Mouse (Mus musculus) frontal cortex, adult 2 months (tissue): ENCODE data around the gene Scamp1. TPM values are rescaled to one million over a fixed set of nuclear protein-coding genes. Genes with fewer than 3 reads are reported as not detected.

Experiments used
- DNase-seq, 2 experiments: peaks; one replicate each; pipeline ENCODE4 v3.0.0; 2022; ENCODE audit warnings: low spot score in 1 of 2; ENCODE audit errors: extremely low spot score in 1 of 2
- polyA plus RNA-seq: library from polyadenylated mRNA; depleted of rRNA; stranded (reverse); fragments of >200 nt; gene quantifications from 2 replicates; pipeline ENCODE4 v1.2.3, GENCODE M21; 2012

Scamp1 gene
- polyA plus RNA-seq, 1 experiment, result 132 TPM

GRCm38 (mm10) chr13:94284543-94285269 is 951 bp downstream of the Scamp1 start:
- no peak for DNase-seq

GRCm38 (mm10) chr13:94279420-94279819 is 6.2 kb downstream of the Scamp1 start:
- DNase-seq, result no peak

- no peak for DNase-seq
Measured at GRCm38 (mm10) chr13:94271284-94271683, 14.4 kb downstream of the Scamp1 start.

DNA sequence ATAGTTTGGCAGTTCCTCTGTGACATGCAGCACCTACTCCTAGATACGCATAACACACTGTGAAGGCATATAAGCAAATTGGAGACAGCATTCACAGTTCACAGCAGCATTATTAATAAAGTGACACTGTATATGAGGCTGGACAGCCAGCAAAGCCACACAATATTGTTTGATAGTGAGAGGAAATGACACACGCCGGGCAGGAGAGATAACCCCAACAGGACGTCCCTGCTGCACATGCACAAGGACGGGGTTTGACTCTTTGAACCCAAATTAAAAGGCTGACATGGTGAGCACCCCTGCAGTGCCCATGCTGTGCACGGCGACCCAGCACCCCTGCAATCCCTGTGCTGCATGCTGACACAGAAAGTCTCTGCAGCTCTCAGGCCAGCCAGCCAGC is 17.5 kb downstream of the Scamp1 start:
- no peak for DNase-seq

GRCm38 (mm10) chr13:94267190-94267589 is 18.5 kb downstream of the Scamp1 start:
- no peak for DNase-seq

GRCm38 (mm10) chr13:94266530-94266929 is 19.1 kb downstream of the Scamp1 start:
- no peak for DNase-seq

GRCm38 (mm10) chr13:94265291-94265690 is 20.4 kb downstream of the Scamp1 start:
- DNase-seq, result no peak

DNA sequence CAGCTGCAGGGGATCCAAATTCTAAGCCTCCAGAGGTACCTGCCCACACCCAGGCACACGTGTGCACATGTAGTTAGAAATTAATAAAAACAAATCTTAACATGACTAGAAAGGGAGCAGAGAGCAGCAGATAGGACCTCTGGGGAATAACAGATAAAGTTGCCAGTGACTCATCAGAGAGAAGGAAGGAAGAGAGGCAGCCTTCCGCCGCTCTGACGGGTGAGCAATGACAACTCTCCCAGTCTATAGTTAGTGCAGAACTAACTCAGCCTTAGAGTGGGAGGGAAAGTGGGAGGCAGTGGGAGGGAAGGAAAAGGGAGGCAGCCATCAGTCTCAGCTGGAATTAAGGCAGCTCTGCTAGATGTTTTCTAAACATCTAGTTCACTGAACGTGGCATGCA is 21.7 kb downstream of the Scamp1 start:
- DNase-seq, result peak in 1 of 2 experiments; percentile 66

GRCm38 (mm10) chr13:94262551-94262950 is 23.1 kb downstream of the Scamp1 start:
- DNase-seq, result no peak

DNA sequence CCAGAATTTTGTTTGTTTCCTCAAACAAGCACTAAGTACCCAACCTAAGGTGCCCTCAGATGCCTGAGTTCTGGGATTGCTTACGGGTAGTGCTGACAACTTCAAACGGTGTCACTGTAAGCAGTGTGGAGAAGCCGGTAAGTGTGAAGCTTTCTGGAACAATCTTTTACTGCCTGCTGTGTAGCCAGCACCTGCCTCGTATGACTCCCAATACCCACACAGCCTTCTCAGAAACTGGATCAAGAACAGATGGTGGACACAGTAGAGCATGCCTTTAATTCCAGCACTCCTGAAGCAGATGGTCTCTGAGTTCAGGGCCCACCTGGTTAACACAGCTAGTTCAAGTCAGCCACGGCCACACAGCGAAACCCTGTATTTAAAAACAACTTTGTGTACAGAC is 24.0 kb downstream of the Scamp1 start:
- DNase-seq, result no peak

- no peak for DNase-seq
Measured at GRCm38 (mm10) chr13:94260961-94261360, 24.7 kb downstream of the Scamp1 start.

GRCm38 (mm10) chr13:94259210-94259609 is 26.4 kb downstream of the Scamp1 start:
- DNase-seq, result no peak

- no peak for DNase-seq
Measured at GRCm38 (mm10) chr13:94258530-94258929, 27.1 kb downstream of the Scamp1 start.

- DNase-seq, result no peak
Measured at GRCm38 (mm10) chr13:94257711-94258110, 27.9 kb downstream of the Scamp1 start.

GRCm38 (mm10) chr13:94255176-94255575 is 30.5 kb downstream of the Scamp1 start:
- DNase-seq, result no peak

DNA sequence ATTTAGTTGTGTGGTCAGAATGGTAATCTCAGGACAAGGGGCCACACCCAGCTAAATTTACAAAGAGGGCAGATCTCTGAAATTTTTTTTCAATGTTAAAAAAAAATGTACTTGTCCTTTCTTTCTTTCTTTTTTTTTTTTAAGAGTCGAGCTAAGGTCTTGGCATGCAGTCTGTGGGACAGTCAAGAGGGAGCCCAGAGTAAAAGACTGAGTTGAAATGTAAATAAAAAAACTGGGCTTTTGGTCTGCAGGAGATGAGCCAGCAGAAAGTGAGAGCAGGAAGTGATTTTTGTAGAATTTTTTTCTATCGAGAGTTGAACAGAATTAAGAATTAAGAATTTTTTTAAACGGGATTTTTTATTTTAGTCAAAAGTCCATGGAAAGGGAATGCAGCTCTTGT is 31.4 kb downstream of the Scamp1 start:
- DNase-seq, result no peak

DNA sequence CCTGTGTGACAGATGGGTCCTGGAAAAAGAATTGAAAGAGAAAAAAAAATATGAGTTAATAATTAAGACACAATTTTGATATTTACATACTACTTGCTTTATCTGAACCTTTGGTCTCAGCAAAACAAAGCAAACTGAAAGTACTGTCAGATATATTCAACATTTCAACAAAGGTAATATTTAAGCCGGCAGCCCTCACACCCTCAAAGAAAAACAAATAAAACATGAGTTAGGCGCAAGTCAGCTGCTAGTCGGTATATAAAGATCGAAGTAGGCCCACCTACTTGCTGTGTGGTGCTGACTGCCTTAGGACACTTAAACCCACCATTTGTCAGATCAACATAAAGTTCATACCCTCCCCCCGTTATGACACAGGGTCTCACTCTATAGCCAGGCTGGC is 32.6 kb downstream of the Scamp1 start:
- no peak for DNase-seq

- no peak for DNase-seq
Measured at GRCm38 (mm10) chr13:94250761-94251160, 34.9 kb downstream of the Scamp1 start.

- DNase-seq, result no peak
Measured at GRCm38 (mm10) chr13:94250188-94250587, 35.5 kb downstream of the Scamp1 start.

- no peak for DNase-seq
Measured at GRCm38 (mm10) chr13:94242897-94243296, 42.8 kb downstream of the Scamp1 start.

- DNase-seq, result no peak
Measured at GRCm38 (mm10) chr13:94241892-94242524, 43.6 kb downstream of the Scamp1 start.

DNA sequence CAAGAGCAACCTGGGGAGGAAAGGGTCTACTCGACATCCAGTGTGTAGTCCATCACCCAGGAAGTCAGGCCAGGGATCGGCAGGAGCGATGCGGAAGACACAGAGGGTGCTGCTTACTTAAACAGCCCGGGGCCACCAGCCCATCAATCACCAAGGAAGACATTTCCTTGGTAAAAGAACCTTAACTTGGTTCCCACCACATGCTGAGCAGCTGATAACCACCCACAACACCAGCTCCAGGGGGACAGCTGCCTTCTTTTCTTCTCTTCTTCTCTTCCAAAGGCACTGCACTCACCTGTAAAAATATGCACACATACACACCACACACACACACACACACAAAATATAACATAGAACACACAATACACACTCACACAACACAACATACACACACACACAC is 44.8 kb downstream of the Scamp1 start:
- DNase-seq, result no peak
